Mouse (Mus musculus) kidney, postnatal 14 days (tissue): ENCODE measurements around the gene Arhgef10l.

ENCODE experiments used
- DNase-seq: peaks from one replicate; pipeline ENCODE4 v3.0.0; 2022; ENCODE audit warnings: mixed read lengths

The Arhgef10l gene

DNA sequence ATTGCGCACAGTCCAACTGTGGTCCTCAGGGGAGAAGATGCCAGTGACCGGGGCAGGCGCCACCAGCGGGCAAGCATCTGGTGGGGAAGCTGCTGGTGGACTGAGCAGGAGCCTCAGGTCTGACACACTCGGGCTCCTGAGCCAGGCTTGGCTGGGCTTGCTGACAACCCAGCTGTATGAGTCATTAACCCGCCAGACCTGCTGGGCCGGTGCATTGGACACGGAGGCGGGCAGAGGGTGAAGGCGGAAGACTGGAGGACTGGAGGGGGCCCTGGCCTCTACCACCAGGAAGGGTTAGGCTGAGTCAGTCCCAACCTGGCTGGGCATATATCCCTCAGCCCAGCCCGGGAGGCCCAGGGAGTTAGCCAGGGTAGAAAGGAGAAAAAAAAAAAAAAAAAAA, at the start of gene Arhgef10l:
Gene Arhgef10l (minus strand): TSS at position 253 of the 400 bp plus-strand sequence.
- DNase-seq, result peak; percentile 81

DNA sequence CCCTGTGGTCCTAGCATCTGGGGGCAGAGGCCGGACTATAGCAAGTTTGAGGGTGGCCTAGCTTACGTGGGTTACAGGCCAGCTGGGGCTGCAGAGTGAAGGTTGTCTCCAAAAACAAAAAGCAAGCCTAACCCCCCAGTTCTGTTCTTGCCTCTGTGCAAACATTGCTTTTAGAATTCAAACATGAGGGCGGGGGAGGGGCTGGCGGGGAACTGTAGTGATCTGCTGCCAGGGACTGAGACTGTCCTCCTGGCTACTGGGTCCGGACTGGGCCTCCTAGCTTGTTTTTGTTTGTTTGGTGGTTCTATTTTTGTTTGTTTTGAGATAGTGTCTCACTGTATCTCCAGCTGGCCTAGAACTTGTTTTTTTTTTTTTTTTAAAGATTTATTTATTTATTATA, 48.8 kb upstream of the Arhgef10l start:
- DNase-seq, result no peak

DNA sequence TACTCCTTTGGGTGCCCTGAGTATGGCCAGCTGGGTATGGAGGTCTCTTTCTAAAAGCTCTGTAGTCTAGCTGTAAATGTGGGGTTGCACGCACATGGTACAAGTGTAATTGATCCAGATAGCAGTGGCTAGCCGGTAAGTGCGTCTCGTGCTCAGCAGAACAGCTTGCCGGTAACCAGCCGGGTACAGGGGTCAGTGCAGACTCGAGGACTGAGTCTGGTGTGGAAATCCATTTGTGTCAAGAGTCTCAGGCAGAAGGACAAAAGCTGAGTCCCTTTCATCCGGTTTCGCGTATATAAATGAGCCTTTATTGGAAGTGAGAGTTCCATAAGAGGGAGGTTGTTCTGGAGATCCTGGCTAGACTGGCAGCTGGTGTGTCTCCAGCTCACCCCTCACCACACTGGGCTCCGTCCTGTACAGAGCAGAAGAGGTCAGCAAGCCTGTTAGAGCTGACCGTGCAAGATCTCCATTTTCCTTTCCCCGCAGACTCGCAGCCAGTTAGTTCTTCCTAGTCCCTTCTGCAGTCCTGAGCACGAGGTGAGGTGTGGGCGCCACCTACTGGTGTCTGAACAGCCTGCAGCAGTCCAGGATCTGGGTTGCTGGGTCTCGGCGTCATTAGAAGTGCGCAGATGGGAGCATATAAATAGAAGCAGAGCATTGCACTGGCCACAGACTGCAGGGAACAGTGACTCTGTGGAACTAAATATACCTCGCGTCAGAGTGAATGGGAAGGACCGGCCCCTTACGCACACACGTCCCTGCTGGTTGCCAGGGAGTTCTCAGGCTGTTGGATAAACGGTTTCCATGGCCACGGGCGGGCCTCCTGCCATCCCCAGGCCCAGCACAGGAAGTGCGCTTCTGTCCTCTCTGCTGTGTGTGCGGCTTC, 47.9 kb upstream of the Arhgef10l start:
- DNase-seq, result peak; percentile 92

DNA sequence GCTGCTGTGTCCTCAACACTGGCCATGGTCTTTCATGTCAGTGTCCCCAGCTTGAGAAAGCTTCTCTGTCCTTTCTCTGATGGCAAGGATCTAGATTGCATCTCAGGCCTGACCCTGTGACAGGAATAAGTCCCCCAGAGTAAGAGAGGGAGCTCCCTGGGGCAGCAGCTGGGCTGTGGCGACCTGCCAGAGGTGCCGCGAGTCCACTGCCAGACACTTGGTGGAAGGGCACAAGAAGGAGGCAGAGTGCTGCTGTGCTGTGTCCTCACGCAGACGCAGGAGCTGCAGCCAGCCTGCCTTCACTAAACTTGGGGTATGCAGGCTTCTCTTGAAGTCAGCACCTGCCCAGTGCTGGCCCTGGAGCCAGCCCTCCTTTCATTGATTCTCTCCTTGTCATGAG, 45.5 kb upstream of the Arhgef10l start:
- no peak for DNase-seq

DNA sequence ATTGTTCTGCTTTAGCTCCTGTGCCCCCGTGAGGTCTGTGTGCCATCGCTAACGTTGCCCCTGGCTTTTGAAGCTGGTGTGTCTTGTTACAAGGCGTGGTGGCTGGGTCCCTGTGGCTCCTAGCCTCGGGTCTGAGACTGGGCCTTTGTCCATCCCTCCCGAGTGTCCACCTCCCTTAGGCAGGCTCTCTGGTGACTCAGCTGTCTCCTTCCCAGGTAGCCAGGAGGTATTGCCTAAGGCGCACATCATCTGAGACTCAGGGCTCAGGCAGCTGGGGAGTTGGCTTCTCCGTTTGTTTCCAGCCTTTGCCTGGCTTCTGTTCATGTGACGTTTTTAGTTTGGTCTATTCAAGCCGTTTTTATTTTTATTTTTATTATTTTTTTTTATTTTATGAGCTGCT, 45.0 kb upstream of the Arhgef10l start:
- no peak for DNase-seq

DNA sequence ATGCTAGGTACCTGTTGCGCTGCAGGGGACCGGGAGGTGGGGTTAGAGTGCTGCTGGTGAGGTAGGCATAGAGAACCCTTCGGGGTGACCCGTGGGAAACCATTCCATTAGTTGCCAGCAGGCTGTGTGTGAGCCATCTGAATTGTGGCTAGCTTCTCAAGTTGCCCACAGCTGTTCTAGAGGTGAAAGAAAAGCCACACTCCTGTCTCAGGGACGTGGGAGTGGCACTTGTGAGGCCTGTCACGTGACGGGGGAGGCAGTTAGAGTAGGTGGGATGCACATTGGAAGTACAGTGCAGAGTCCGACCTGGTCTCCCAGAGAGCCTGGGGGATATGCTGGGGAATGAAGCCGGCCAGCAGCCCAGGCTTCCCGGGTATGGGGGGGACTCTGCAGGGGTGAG, 43.8 kb upstream of the Arhgef10l start:
- no peak for DNase-seq

DNA sequence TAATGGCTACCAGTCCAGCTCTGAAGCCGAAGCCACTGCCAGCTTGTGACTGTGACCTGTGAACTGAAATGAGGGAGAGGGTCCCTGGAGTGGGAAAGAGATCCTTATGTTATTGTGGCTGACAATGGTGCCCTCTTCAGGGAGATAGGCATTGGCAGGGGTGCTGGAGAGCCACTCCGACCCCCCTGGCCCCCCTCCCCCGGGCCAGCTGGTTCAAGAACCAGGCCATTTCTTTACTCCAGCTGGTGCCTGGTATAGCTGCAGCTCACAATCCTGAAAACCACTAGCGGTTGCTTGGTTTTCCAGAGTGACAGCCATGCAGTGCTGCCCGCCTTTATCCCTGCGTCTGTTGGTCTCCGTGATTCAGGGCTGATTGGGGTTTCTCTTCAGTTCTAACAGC, 43.3 kb upstream of the Arhgef10l start:
- no peak for DNase-seq

DNA sequence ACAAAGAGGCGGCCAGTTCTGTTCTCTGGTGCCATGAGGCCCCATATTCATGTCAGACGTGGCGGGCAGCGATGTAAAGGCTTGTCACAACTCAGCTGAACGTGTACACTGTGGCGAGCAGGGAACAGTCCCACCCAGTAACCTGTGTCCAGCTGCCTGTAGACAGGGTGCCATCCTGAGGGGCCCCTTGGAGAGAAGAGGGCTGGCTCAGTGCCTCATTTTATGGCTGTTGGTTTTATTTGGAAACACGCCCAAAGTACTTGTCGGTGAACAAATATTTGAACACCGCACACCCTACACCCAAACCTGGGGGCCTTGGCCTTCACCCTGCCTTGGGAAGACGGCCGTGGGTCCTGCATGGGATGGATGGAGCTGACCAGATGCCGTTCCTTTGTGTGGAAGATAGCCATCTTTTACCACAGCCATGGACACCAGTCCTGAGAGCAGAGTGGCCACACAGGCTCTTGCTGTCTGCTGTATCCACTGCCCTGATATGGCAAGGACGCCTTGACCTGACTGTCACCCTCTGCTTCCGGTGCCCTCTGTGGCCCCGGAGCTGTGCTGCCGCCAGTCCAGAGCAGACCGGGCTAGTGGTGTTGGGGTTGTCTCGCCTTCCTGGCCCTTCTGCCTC, 42.6 kb upstream of the Arhgef10l start:
- DNase-seq, result no peak

DNA sequence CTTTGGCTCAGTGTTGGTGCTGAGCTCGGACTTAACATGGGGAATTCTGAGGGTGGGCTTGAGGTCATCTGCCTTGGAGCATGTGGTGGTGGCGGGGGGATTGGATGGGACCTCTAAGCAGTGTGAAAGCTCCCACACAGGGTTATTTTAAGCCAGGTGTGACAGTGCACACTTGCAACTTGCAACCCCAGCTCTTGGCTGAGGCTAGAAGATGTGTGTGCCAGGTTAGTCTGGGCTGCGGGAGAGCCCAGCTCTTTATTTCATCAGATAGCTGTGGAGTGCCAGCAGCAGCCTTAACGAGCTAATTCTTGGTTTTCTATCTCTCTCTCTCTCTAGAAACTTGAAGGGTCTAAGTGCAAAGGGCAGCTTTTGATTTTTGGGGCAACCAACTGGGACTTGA, 41.8 kb upstream of the Arhgef10l start:
- DNase-seq, result no peak

DNA sequence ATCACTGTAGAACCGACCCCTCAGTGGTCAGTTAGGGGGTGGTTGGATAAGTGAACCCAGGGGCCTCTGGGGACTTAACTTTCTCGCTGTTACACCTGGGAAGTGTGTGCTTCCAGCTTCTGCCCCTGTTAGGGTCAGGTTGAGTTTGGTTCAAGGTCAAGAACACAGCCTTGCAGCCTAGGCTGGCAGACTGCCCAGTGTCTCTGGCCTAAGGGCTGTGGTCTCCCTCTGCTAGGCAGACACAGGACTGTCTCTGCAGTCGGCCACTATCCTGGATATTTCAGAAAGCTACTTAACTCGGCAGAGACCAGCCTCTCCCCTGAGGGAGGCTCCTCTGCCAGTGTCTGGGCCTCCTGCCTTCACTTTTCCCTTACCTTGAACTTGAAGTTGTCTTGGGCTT, 38.4 kb upstream of the Arhgef10l start:
- peak; percentile 32 for DNase-seq

DNA sequence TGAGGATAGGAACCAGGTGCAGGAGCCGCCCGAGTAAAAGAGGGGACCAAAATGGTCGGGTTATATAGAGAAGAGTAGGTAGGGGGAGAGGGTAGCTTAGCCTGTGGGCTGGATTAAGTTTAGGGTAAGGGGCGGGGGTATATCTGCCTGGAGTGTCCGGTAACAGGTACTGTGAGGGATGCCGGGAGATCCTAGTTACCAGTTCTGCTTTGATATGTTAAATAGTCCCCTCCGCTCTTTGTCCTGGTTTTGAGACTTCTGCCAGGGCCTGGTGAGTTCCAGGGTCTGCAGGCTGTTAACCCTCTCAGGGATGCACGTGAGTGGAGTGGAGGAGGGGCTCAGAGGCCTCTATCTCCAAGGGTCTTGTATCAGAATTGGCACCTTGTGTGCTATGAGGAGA, 37.8 kb upstream of the Arhgef10l start:
- no peak for DNase-seq

DNA sequence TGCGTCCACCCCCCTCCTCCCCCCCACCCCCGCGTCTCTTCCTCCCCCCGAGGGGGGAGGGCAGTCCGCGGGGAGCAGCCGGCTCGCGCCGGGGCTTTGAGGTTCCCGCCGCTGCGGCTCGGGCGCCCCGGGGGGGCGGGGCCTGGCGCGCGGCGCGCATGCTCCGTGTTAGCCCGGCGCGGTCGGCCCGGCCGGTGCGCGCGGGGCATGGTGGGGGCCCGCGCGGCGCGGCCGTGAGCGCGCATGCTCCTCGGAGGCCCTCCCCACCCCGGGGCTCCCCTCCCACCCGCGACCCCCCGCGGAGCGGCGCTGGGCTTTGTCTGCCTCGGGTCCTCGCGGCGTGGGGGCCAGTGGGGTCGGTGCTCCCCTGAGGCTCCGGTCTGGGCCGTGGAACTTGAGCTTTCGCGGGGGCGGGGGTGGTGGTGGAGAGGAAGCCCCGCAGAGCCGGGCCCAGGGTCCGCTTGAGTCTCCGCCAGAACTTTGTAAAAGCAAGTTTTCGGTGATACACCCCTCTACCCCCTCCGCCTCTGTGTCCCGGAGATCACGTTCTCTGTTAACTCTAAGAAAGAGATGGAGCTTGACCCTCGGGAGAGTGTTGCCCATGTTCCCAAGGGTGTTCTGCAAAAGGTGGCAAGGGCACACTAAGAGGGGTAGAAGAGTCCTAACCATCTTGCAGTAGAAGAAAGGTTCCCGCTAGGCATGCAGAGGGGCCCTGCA, 37.0 kb upstream of the Arhgef10l start:
- DNase-seq, result peak; percentile 93

DNA sequence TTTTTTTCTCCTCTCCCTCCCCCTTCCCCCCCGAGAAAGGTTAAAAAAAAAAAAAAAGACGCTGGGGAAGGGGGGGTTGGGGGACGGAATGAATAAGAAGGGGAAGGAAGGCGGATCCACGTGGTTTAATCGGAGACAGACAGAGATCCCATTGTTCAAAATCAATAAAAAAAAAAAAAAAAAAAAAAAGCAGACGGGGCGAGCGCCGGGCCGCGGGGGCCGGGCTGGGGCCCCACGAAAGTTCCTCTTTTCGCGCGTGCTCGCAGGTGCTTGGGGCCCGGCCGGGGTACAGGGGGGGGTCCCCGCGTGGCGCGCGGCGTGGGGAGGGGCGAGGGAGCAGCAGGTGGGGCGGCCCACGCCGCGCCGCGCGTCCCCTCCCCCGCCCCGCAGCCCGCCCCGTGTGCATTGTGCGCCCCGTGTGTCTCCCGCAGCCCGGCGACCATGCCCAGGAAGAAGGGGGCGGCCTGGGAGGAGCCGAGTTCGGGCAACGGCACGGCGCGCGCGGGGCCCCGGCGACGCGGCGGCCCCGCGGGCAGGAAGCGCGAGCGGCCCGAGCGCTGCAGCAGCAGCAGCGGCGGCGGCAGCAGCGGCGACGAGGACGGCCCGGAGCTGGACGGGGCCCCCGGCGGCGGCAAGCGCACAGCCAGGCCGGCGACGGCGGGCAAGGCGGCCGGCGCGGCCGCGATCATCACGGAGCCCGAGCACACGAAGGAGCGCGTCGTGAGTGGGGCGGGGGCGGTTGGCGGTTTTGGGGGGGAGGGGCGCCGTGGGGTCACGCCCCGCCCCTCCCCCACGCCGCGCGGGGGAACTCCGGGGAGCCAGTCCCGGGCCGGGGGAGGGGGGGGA, 36.1 kb upstream of the Arhgef10l start:
- peak; percentile 57 for DNase-seq

DNA sequence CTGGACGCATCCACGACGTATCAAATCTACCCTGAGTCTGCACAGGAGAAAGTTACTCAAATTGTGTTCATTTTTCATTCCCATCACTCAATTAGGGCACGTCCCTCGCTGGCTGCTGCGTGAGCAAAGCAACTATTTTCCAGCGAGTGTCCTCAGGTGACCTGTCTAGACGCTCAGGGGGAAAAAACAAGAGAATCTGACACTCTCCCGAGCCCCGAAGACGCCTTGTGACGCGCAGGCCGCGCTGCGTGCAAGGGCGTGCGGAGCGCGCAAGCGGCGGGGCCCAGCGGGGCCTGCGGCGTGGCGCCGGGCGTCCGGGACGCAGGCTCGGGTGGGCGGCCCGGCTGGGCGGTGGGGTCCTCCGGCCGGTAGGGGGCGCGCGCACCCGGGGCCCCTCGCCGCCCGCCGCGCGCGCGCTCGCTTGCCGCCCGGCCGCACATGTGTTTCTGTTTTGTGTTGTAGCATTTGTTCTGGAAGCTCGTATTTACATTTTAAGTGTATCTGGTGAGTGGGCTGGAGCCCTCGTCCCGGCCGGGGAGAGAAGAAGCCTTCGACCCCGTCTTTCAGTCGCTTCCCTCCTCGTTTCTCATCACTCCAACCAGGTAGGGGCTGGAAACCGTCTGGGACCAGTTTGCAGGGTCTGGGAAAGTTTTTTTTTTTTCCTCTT, 35.4 kb upstream of the Arhgef10l start:
- peak; percentile 89 for DNase-seq

DNA sequence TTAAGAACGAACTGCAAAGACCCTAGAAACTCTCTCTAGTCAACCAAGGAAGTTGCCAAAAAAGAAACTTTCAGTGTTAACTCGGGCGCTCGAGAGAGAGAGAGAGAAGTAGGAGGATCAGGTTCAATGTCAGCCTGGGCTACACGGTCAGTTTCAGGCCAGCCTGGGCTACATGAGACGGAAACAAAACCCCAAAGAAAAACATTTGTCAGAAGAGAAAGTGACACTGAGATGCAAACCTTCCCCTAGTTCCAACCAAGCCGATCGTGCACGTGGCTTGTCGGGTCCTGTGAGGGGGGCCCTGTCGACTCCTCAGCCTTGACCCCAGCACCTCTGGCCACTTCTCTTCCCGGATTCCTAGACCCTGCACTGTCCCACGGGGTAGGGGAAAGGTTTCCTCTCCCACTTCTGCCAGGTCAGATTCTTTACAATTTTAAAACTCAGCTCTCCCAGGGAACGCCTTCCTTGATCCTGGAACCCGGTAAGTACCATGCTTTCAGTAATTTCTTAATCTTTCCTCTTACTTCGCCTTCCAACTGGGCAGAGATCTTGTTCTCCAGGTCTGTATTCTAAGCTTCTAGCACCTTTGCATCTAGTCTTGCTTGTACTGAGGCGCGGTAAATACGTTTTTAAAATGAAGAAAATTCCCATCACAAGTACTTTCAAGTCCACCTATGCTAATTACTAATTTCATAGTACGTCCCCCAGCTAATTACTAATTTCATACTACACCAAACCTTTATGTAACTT, 34.6 kb upstream of the Arhgef10l start, which contains the start of gene Rcc2:
Gene Rcc2 (plus strand): TSS at position 273 of the 750 bp plus-strand sequence.
- no peak for DNase-seq

DNA sequence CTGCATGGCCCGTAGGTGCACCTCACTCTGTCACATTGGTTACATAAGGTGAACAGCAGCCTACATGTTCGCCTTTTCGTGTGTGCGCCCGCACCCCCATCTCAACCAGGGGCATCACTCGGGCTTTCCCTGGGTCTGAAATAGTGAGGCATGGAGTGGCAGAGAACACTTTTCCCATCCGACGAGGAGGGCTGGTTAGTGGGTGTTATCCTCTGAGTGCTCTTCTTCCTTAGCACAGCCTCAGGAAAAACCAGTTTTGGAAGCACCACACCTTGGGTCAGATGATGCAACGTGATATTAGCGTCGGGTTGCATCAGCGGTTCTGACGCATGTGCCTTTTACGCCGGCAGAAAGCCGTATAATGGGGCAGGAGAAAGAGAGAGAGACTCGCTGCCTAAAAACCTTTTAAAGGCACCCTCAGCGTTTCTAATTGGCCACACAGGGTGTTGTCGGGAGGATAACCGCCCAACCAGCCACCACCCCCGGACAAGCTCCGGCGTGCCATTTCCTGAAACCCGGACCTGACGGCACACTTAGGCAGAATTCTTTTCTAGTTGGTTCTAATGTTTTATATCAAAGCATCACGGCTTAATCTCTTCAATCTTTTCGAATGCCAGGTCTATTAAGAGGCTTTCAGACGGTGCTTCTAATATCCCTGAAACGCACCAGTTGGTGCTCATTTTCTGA, 33.8 kb upstream of the Arhgef10l start:
- peak; percentile 72 for DNase-seq

DNA sequence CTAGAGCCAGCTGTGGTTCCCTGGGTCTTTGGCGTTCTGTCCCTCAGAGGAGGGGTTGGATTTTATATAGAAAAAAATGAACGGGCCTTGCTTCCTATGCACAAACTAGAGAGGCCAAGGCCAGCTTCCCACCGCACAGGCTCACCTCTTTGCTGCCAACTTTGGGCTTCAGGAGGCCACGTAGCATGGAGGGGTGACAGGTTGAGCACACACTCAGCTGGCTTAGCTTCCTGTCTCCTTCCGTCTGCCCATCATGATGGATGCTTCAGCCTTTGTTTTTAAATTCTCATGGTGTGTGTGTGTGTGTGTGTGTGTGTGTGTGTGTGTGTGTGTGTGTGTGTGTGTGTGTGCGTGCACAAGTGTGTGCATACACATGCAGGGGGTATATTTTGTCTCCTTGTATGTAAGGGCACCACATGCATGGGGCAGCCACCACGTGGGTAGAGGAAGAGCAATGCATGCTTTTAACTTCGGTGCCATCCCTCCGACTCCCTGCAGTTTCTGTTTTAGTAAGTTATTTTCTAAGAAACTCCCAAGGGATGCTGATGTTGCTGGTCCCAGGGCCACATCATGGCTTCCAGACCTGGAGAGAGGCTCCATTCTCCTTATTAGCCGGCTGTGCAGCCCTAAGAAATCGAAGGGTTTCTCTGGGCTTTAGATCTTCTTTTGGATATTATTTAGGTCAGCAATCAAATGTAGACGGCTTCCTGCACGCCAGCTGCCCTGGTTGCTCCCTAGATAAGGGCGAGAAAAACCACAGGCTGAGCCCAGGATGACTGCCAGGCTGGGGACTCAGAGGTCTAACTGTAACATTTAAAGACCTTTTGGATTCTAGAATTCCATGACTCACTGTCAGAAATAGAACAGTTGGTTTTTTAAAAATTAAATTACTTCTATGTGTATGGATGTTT, 30.1 kb upstream of the Arhgef10l start:
- DNase-seq, result no peak

DNA sequence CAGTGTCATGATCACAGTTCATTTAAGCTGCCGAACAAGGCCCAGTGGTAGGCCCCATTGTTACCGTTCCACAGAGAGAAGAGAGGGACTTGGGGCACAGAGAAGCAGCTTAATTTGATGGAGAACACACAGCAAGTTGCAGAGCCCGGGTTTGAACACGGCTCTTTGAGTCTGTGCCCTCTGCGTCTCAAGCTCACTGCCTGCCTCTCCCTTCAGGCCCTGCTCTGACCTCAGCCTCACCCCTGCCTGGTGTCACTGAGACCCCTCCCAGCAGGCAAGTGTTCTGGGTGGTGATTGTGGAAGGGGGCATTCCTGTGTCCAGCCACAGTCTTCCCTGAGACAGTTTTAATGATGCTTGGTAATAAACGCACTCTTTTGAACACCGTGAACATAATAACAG, 29.3 kb upstream of the Arhgef10l start:
- no peak for DNase-seq

DNA sequence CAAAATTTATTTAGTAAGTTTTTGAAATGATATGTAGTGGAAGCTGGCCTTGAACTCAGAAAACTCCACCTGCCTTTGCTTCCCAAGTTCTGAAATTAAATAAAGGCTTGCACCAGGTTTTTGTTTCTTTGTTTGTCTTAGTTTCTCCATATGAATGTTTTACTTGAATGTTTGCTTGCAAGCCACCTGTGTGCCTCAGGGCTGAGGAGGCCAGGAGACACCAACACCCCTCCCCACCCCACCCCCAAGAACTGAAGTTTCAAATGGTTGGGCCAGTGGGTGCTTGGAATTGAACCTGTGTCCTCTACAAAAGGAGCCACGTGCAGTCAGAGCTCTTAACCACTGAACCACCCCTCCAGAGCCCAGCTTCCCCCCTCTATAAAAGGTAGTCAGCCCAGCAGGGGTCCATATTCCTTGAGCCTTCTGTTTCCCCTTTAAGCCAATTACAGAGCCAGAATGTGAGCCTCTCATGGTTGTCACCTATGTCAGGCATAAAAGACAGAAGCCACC, 28.8 kb upstream of the Arhgef10l start:
- no peak for DNase-seq
